Mouse (Mus musculus) adrenal gland, postnatal 14 days (tissue): ENCODE data around the gene Gm3417. TPM values are rescaled to one million over a fixed set of nuclear protein-coding genes. Genes with fewer than 3 reads are reported as not detected.
"Not testable (repeated sequence)": the region's sequence is repeated elsewhere in the genome, so short reads cannot be mapped to it uniquely, and the experiment has no call there.

Source experiments
- DNase-seq: peaks from one replicate; pipeline ENCODE4 v3.0.0; 2021; ENCODE audit warnings: mixed read lengths
- total RNA-seq: library from RNA; stranded (reverse); gene quantifications from 2 replicates; pipeline ENCODE4 v1.2.3, GENCODE M21; 2021

Gm3417 gene
- total RNA-seq, 1 experiment from 2014 or later: 0.67 TPM

DNA sequence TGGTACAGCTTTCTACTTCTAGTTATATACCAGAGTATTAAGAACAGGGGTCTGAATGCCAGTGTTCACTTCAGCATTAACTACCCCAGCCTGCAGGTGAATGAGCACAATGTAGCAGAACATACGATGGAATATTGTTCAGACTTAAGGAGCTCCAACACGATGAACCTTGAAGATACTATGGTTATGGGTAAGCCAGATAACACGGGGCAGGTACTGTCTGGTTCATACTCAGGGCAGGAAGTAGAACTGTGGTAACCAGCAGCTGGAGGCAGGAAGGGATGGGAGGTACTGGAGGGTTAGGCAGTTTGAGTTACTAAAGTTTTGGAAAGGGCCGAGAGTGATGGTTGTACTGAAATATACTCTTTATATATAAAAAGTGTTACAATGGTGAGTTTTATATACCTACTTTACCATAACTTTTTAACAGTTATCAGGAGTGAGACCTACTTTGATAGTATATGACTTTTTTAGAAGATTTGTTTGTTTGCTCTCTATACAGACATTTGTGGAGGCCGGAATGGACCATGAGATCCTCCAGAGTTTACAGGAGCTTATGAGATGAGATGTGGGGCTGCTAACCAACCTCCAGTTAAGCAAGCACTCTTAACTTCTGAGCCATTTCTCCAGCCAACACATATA is 19.8 kb downstream of the Gm3417 start:
- DNase-seq: no peak

DNA sequence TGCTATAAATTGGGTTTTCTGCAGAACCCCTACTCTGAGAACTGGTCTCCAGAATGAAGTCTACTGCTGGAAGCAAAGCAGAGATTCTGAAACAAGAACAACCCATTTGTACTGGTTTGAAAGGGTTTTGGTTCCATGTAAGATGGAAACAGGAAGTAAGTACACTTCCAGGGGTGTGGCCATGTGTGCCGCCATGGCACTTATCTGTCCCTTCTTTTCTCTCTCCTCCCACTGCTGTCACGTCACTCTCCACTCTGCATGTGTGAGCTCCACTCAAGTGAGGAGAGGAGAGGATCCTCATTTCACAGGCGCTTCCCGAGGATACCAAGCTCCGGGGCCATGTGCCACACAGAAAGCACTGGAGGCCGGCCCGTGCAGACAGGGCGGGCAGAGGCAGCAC is 25.1 kb downstream of the Gm3417 start:
- DNase-seq: no peak

DNA sequence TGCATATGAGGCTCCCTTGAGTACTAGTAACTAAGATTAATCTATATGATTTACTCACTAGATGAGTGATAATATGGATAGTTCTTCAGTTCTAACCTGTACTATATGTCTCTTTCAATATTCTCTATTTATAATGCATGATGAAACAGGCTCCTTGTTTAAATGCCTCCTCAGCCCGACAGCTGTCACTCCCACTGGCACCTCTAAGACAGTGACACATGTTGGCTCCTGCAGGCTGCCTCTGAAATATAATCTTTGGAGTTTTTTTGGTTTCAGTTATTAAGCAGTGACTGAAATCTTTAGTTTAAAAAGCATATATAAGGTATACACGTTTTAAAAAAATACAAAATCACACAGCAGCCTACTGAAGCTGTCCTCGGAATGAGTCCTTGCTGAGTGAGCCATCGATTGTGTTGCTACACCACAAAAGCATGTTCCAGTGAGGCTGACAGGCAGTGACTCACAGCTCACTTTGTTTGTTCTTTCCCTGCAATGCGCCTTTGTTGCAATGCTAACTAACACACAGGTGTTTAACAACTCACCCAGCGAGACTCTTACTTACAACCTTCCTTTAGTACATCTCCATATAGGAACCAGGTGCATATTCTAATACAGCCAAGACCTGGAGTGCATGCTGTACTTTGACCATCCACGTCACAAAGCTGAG is 29.3 kb downstream of the Gm3417 start:
- DNase-seq: peak; percentile 25

DNA sequence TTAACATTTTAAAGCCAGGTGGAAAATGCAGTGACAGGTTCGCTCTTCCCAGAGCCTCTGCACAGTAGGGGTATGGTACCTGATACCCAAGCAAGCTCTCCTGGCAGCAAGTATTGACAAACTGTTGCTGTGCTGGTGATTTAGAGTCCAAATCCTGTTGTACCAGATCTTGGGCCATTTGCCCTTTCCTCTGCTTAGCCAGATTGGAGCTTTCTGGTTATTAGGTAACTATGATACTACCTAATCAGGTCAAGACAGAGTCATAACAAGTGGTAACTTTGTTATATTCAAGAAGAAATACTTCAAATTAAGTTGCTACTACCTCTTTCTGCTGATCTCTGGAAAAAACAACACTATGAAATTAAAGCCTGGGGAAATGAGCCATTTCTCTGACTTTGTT is 34.0 kb downstream of the Gm3417 start:
- peak; percentile 14 for DNase-seq

DNA sequence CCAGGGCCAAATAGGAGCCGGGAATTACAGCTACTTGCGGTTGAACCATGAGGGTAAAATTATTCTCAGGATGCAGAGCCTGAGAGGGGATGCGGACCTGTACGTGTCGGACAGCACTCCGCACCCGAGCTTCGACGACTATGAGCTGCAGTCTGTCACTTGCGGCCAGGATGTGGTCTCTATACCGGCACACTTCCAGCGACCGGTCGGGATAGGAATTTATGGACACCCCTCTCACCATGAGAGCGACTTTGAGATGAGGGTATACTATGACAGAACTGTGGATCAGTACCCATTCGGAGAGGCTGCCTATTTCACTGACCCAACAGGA is 34.9 kb downstream of the Gm3417 start:
- DNase-seq: no peak

DNA sequence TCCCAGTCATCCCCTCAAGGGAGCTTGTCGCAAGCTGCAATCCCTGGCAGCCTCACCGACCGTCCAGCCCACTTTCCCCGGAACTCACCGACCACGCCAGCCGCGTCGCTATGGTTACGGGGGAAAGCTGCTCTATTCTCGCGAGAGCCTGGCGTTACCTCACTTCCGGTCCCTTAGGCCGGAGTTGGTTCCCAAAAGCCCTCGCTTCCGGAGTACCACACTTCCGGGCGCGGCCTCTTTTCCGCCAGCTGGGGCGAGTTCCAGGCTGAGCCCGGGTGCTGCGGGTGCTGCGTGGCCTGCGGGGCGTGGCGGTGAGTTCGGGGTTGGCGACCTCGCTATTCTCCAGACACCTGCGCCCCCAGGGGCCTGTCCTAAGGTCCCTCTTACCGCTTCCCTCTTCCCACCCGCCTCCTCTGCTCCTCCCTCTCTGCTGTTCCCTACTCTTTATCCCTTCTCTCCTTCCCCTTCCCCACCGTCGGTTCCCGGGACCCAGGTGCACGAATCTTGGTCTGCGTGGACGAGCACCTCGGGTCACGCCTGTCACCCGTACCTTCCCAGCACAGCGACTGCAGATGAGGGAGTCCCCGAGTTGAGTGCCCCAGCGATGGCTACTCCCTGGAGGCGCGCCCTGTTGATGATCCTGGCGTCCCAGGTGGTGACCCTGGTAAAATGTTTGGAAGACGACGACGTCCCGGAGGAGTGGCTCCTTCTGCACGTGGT is 35.4 kb downstream of the Gm3417 start, which contains the start of the genes Wdr27 and 1600012H06Rik:
Gene Wdr27 (minus strand): TSS at position 150 of the 720 bp plus-strand sequence.
Gene 1600012H06Rik (plus strand): TSS at position 176 of the 720 bp plus-strand sequence.
- DNase-seq: peak; percentile 100

DNA sequence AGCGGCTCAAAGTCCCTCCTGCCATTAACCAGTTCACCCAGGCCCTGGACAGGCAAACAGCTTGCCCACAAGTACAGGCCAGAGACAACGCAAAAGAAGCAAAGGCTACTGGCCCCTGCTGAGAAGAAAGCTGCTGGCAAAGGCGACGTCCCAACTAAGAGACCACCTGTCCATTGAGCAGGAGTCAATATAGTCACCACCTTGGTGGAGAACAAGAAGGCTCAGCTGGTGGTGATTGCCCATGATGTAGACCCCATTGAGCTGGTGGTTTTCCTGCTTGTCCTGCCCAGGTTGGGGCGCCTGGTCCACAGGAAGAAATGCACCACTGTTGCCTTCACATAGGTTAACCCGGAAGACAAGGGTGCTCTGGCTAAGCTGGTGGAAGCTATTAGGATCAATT is 36.4 kb downstream of the Gm3417 start:
- DNase-seq: not testable (repeated sequence)

DNA sequence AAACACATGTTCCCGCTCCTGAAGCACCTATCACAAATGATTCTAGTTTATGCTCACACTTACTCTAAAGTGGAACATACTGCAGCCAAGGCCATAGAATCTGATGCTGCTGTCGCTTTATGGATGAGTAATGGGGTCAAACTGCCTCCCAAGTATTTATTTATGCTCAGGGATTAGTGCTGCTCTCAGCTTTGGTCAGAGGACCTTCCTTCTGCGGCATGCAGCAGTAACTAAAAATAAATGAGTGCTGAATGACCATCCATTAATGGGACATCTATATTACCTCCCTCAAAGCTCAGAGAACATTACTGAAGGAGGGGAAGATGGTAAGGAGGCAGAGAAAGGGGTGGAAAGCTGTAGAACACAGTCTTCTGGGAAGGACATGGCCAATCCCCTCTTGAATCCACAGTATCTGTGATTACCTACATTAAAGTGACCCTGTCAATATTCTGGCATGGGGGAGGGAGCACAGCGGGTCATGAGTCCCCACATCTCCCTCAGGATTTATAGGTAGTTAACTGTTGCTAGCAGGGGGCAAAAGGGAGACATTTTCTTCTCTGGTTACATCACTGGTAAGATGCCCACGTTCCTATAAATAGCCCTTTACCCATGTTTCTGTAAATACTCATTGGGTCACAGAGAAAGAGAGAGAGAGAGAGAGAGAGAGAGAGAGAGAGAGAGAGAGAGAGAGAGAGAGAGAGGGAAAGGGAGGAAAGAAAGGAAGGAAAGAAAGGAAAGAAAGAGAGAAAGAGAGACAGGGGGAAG is 42.6 kb downstream of the Gm3417 start:
- peak; percentile 18 for DNase-seq

DNA sequence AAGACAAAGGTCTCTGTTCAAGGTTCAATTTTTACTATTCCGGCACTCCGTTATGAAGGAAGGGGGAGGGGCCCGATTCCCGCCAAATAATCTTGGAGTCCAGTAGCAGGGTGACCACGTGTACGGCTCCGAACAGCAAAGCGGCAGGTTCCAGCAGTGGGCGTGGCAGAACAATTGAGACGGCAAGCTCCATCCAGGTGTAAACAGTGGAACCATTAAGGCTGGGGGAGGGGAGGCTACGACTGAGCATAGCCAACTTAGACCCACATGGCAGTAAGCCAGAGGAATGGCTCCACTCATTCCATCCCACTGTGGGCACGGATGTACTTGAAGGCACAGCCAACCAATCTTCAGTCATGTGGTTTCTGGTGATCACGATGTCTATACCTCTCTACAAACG is 43.3 kb downstream of the Gm3417 start:
- DNase-seq: not testable (repeated sequence)

DNA sequence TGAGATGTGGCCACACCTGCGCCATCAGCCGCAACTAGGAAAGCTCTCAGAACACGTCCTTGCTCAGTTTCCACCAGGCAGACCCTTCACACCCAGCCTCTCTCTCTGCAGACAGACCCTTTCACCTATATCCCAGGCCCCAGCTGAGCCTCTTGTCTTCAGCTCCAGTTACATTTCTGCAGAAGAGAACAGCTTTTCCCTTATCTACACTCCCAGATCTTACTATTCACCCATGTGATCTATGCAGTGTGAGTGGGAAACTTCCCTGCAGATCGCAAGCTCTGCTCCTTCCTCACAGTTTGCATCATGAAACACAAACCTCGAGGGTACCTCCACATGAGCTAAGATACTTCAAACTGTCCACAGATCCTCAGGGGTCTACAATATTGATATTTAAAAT is 47.1 kb downstream of the Gm3417 start:
- no peak for DNase-seq

DNA sequence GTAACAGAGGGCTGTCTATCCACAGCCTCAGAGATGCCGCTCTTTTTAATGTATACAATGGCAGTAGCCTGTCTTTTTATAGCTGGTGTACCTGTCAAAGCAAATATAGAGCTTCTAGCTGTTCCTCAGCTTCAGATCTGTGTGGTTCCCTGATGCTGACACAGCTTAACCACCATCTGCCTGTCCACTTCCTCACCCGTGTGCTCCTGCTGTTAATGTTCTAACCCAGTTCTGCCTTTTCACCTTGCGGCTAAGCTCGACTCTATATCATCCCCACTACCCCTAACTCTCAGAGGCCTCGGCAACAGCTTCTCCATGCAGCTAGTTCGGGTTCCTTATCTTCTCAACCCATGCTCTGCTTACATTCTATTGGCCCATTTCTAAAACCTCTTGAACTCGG is 47.9 kb downstream of the Gm3417 start:
- DNase-seq: no peak

DNA sequence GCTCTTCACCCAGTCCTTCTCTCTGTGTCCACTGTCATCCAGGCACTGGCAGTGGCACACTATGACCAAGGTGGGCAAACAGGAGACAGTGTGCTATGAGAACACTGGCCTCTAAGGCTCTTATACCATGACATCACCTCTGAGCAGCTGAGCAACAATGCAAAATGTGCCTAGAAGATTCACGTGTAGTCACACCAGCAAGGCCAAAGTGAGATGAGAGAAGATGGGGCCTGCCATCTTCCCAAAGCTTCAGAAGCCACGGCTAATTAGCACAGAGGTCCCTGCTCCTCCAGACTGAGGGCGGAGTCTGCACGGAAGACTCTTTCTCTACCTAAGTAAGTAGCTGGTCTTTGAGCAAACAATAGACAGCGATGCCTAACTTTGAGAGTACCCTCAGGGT is 50.0 kb downstream of the Gm3417 start:
- no peak for DNase-seq

DNA sequence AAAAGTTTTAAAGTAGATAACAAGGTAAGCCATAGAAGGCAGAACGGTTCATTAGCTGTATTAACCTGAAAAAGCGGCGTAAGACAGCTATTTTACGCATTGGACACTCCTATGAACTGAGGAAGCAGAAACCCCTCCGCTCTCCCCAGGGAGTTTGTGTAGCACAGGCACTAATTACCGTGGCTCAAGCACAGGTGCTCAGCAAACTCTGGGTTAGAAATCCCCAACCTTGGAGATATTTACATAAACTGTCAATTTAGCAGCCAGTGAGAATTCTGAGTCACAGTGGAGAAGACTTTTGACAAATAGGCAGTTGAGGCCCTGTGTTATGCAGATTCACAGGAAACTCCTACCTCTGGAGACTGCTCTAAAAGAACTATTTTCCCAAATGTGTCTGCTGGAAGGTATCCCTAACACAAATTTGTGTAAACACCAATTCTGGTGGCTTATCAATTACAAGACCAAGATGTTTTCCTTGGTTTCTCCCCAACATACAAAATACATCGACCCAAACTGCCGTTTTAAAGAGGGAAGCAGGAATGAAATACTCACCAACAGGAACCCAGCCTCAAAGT is 50.9 kb downstream of the Gm3417 start:
- DNase-seq: no peak

DNA sequence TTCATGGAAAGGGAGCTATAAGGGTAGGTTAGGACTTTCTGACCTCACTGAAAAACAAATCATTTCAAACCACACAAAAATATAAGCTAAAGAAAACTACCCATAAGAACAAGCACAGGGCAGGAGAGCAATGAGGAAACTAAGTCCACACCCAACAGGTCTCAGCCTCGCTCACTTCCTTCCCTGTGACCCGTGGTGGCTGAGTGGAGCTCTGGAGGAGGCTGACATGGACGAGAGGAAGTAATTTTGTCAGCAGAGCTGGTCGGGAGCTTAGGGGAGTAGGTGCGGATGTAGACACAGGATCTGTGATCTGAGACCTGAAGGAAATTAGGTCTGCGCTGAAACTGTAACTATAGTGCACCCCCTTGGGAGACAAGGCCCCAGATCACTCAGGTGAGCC is 57.0 kb downstream of the Gm3417 start:
- no peak for DNase-seq

DNA sequence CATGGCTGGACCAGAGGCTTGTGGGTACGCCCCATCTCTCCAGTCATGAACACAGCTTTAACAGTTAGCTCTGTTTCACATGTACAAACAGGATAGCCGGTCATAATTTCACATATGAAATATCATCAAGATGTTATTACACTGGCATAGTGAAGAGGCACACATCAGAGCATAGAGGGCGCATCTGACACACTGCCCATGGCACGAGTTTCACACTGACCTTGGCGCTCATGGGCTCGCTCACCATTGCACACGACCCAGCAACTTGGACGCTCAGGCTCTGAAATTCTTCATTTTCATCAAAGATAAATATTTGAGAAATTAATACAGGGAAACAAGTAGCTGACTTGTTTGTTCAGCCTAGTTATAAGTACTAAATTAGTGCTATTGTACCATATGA is 60.7 kb downstream of the Gm3417 start:
- peak; percentile 45 for DNase-seq

DNA sequence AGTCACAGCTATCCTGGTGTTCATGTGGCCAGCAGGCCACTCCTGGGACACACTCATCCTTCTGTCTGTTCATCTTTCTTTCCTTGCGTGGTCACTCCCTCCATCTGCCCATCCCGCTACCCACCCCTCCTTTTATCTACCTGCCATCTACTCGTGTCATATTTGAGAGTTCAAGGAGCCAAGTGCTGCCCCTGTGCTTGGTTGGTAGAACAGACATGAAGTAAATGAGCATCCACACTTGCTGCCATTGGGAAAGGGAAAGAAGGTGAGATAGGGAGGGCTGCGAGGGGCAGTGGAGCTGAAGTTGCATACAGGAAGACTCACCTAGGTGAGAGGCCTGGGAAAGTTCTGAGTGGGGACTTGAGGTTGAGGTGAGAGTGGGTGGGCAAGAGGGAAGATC is 64.2 kb downstream of the Gm3417 start:
- DNase-seq: no peak

Other genes starting within 250 kb of the Gm3417 start
- gene Wdr27, start 35.6 kb downstream of the Gm3417 start, total RNA-seq: 5.2 and 7.8 TPM in 2 replicates
- 29.7 and 30.5 TPM in 2 replicates for gene 1600012H06Rik, start 35.6 kb downstream of the Gm3417 start, total RNA-seq
- gene Phf10, start 17.5 kb downstream of the Gm3417 start, total RNA-seq: 57.9 and 63.1 TPM in 2 replicates
- 4.8 and 8.6 TPM in 2 replicates for gene 9030025P20Rik, start 322 bp downstream of the Gm3417 start, total RNA-seq
- 2.7 and 6.0 TPM in 2 replicates for gene Gm3435, start 31.4 kb upstream of the Gm3417 start, total RNA-seq
- gene Ermard, start 62.4 kb upstream of the Gm3417 start, total RNA-seq: 50.0 and 59.9 TPM in 2 replicates
- 1.9 and 2.3 TPM in 2 replicates for gene Tcte3, start 62.7 kb upstream of the Gm3417 start, total RNA-seq
- 4.4 and 5.5 TPM in 2 replicates for gene Gm3448, start 62.7 kb upstream of the Gm3417 start, total RNA-seq